Mouse (Mus musculus) CH12.LX (cell line): ENCODE data around the gene Abi3bp. TPM values are rescaled to one million over a fixed set of nuclear protein-coding genes. Genes with fewer than 3 reads are reported as not detected.

Experiments
- DNase-seq: peaks from one replicate; pipeline ENCODE4 v3.0.0-alpha.2; 2013; ENCODE audit errors: extremely low read depth
- H3K27ac ChIP-seq: 2 replicates; pipeline ENCODE4 v1.5.1; 2012; ENCODE audit warnings: low read depth, mild to moderate bottlenecking, control low read depth, moderate library complexity; ENCODE audit not compliant: insufficient read depth
- H3K27me3 ChIP-seq: replicated peaks from 2 replicates; pipeline ENCODE3; 2012; ENCODE audit warnings: inconsistent platforms
- H3K36me3 ChIP-seq, 2 experiments: replicated peaks in 1 of 2; 2 replicates each; pipeline versions ENCODE3 to v1.6.1; 2012; ENCODE audit warnings: inconsistent platforms in 1 of 2, low read length in 1 of 2, mild to moderate bottlenecking in 1 of 2, mixed read lengths in 1 of 2, moderate library complexity in 1 of 2; ENCODE audit not compliant: control insufficient read depth in 1 of 2, insufficient read depth in 1 of 2
- H3K4me1 ChIP-seq, 2 experiments: 2 replicates each; pipeline ENCODE4 v1.6.1; 2012; ENCODE audit warnings: inconsistent platforms in 1 of 2, moderate library complexity in 1 of 2; ENCODE audit not compliant: insufficient read depth in 2 of 2, control insufficient read depth in 1 of 2
- H3K4me2 ChIP-seq: 2 replicates; pipeline ENCODE4 v1.6.1; 2012; ENCODE audit warnings: low read depth, mild to moderate bottlenecking, control low read depth; ENCODE audit not compliant: poor library complexity, insufficient read depth, severe bottlenecking
- H3K4me3 ChIP-seq, 3 experiments: fragments of 150-350 bp in 1 of 3; sonication (generic) in 1 of 3; replicated peaks in 1 of 3; 2 replicates each; pipeline versions ENCODE3 to v1.5.1; 2011 to 2012; ENCODE audit warnings: low read depth in 2 of 3, low read length in 2 of 3, mild to moderate bottlenecking in 2 of 3, moderate library complexity in 2 of 3, control low read depth in 1 of 3, improper control_type of control experiment in 1 of 3, inconsistent platforms in 1 of 3, mixed read lengths in 1 of 3; ENCODE audit not compliant: poor library complexity in 1 of 3
- H3K79me2 ChIP-seq: replicated peaks from 2 replicates; pipeline ENCODE4 v1.6.1; 2012; ENCODE audit warnings: mild to moderate bottlenecking, moderate library complexity; ENCODE audit not compliant: control insufficient read depth, poor library complexity, insufficient read depth, severe bottlenecking; ENCODE audit errors: extremely low read depth
- H3K9ac ChIP-seq: 2 replicates; pipeline ENCODE4 v1.6.1; 2012; ENCODE audit warnings: low read depth, mild to moderate bottlenecking, control low read depth, moderate library complexity; ENCODE audit not compliant: insufficient read depth
- H3K9me3 ChIP-seq: replicated peaks from 2 replicates; pipeline ENCODE3; 2012; ENCODE audit warnings: low read length, inconsistent platforms, mixed read lengths
- CHD1 ChIP-seq: IDR thresholded peaks from 2 replicates; pipeline ENCODE4 v1.6.1; 2012; ENCODE audit warnings: low read depth, low read length, improper control_type of control experiment, inconsistent platforms
- CHD2 ChIP-seq: IDR thresholded peaks from 2 replicates; pipeline ENCODE4 v1.6.1; 2011; ENCODE audit warnings: low read length, improper control_type of control experiment
- CTCF ChIP-seq, 2 experiments: IDR thresholded peaks in 1 of 2; conservative IDR thresholded peaks in 1 of 2; 2 replicates each; pipeline ENCODE4 v1.5.1; 2011 to 2012; ENCODE audit warnings: low read depth in 2 of 2, low read length in 2 of 2, improper control_type of control experiment in 1 of 2, inconsistent platforms in 1 of 2, mild to moderate bottlenecking in 1 of 2, moderate library complexity in 1 of 2
- E2F4 ChIP-seq: IDR thresholded peaks from 2 replicates; pipeline ENCODE4 v1.6.1; 2011; ENCODE audit warnings: low read depth, low read length, improper control_type of control experiment; ENCODE audit not compliant: insufficient replicate concordance
- EP300 ChIP-seq: IDR thresholded peaks from 2 replicates; pipeline ENCODE4 v1.6.1; 2011; ENCODE audit warnings: low read length, improper control_type of control experiment
- ETS1 ChIP-seq: conservative IDR thresholded peaks from 2 replicates; pipeline ENCODE4 v1.6.1; 2012; ENCODE audit warnings: low read depth, mild to moderate bottlenecking, inconsistent platforms, low read length, improper control_type of control experiment, moderate library complexity
- GABPA ChIP-seq: IDR thresholded peaks from 2 replicates; pipeline ENCODE4 v1.6.1; 2012; ENCODE audit warnings: low read depth, low read length, improper control_type of control experiment, inconsistent platforms; ENCODE audit not compliant: insufficient replicate concordance
- MAFK ChIP-seq: IDR thresholded peaks from 2 replicates; pipeline ENCODE4 v1.6.1; 2011; ENCODE audit warnings: low read length, improper control_type of control experiment; ENCODE audit not compliant: insufficient replicate concordance
- NELFE ChIP-seq: IDR thresholded peaks from 2 replicates; pipeline ENCODE4 v1.6.1; 2011; ENCODE audit warnings: low read depth, low read length, improper control_type of control experiment
- RAD21 ChIP-seq: IDR thresholded peaks from 2 replicates; pipeline ENCODE4 v1.6.1; 2011; ENCODE audit warnings: low read depth, mild to moderate bottlenecking, low read length, improper control_type of control experiment, moderate library complexity
- RCOR1 ChIP-seq: conservative IDR thresholded peaks from 2 replicates; pipeline ENCODE4 v1.6.1; 2012; ENCODE audit warnings: low read depth, mild to moderate bottlenecking, inconsistent platforms, low read length, improper control_type of control experiment
- SMC3 ChIP-seq: IDR thresholded peaks from 2 replicates; pipeline ENCODE4 v1.6.1; 2011; ENCODE audit warnings: low read depth, low read length, improper control_type of control experiment
- USF2 ChIP-seq: conservative IDR thresholded peaks from 2 replicates; pipeline ENCODE4 v1.6.1; 2011; ENCODE audit warnings: low read depth, low read length, improper control_type of control experiment
- ZC3H11A ChIP-seq: IDR thresholded peaks from 2 replicates; pipeline ENCODE4 v1.6.1; 2012; ENCODE audit warnings: low read depth, mild to moderate bottlenecking, inconsistent platforms, low read length, improper control_type of control experiment
- ZMIZ1 ChIP-seq: IDR thresholded peaks from 2 replicates; pipeline ENCODE4 v1.6.1; 2012; ENCODE audit warnings: low read depth, mild to moderate bottlenecking, inconsistent platforms, low read length, improper control_type of control experiment
- dilution Hi-C: fragments of 300-500 bp; cut with MboI; formaldehyde crosslinking; loops from 2 replicates; pipeline ENCODE4 v1.14.3; 2020; ENCODE audit warnings: low sequenced_read_pairs; ENCODE audit not compliant: extremely low pct_unique_long_range_greater_than_20kb, extremely low pct_ligation_motif_present
- in situ Hi-C: fragments of 300-500 bp; cut with MboI; formaldehyde crosslinking; loops from 3 replicates; pipeline ENCODE4 v1.14.3; 2019; ENCODE audit warnings: low sequenced_read_pairs, low pct_ligation_motif_present, low pct_unique_long_range_greater_than_20kb, mixed read lengths
- polyA plus RNA-seq: library from polyadenylated mRNA; unstranded; fragments of >175 nt; gene quantifications from 2 replicates; pipeline ENCODE4 v1.2.1, GENCODE M21; 2012; ENCODE audit warnings: low read depth; ENCODE audit not compliant: insufficient read length
- total RNA-seq, 2 experiments: library from RNA; depleted of rRNA; stranded (reverse); fragments of 300-350 nt in 1 of 2; fragments of >200 nt in 1 of 2; gene quantifications; 2 replicates each; pipeline ENCODE4 v1.2.3; 2012 to 2014

Abi3bp gene
- total and polyA plus RNA-seq, 3 experiments = 0.13 TPM; not detected in 2

GRCm38 (mm10) chr16:56717224-56718200 lies 239.8 kb downstream of the Abi3bp start, which contains the start of gene Tfg (continued):
- TF ChIP-seq RCOR1 = peak; percentile 33; the same call in 1 of the 2 replicates

GRCm38 (mm10) chr16:56719031-56719430 lies 241.4 kb downstream of the Abi3bp start:
- no peak for TF ChIP-seq ZMIZ1
- TF ChIP-seq SMC3 = no peak
- TF ChIP-seq CHD1 = no peak
- TF ChIP-seq, all 38 proteins: peak for 0
- no peak overlapping the region for H3K9ac ChIP-seq
- in situ Hi-C loops = loop anchor here (25.0 kb wide), 1 partner anchor 782 kb away; the partner anchor contains the start of gene Cep97
- H3K79me2 ChIP-seq = peaks cover 28% of the 10 kb centered on the region
- H3K4me1 ChIP-seq = peaks cover 2 to 28% of the 10 kb centered on the region in 2 experiments; a peak in 3 of 4 replicates
- dilution Hi-C loops = no loop called here
- H3K9me3 ChIP-seq = no peaks in the 10 kb centered on the region
- no peaks in the 10 kb centered on the region for H3K36me3 ChIP-seq
- no peak for DNase-seq
- no peaks in the 10 kb centered on the region for H3K27me3 ChIP-seq
- no peak overlapping the region for H3K4me2 ChIP-seq
- no peak overlapping the region for H3K4me3 ChIP-seq
- H3K27ac ChIP-seq = no peak overlapping the region

GRCm38 (mm10) chr16:56722357-56722756 lies 244.7 kb downstream of the Abi3bp start:
- TF ChIP-seq ZMIZ1 (no peak), EP300 (no peak), E2F4 (no peak), NELFE (no peak), USF2 (no peak), CTCF (conservative IDR thresholded peaks at IDR 0.05 in 1 of 2, IDR thresholded peaks at IDR 0.05 in 1 of 2; ENCODE audit: low read depth in 2 of 2, low read length in 2 of 2) (no peak), SMC3 (no peak), RAD21 (no peak), ETS1 (no peak), GABPA (no peak), MAFK (no peak), ZC3H11A (no peak), CHD1 (no peak), CHD2 (no peak)
- dilution Hi-C loops = no loop called here
- no peaks in the 10 kb centered on the region for H3K9me3 ChIP-seq
- H3K4me2 ChIP-seq = no peak overlapping the region
- H3K4me1 ChIP-seq = peaks cover 0 to 8% of the 10 kb centered on the region in 2 experiments; a peak in 2 of 4 replicates
- no peak overlapping the region for H3K27ac ChIP-seq
- no peaks in the 10 kb centered on the region for H3K27me3 ChIP-seq
- H3K9ac ChIP-seq = no peak overlapping the region
- H3K36me3 ChIP-seq = no peaks in the 10 kb centered on the region
- H3K4me3 ChIP-seq = no peak overlapping the region
- H3K79me2 ChIP-seq = no peaks in the 10 kb centered on the region
- in situ Hi-C loops = loop anchor here (25.0 kb wide), 1 partner anchor 785 kb away; the partner anchor contains the start of gene Cep97
- no peak for DNase-seq
